Mouse (Mus musculus): ENCODE data around the gene Cilp. TPM values are rescaled to one million over a fixed set of nuclear protein-coding genes. Genes with fewer than 3 reads are reported as not detected.
"Not testable (repeated sequence)": the region's sequence is repeated elsewhere in the genome, so short reads cannot be mapped to it uniquely, and the experiment has no call there.

Cilp gene
- 1.2 and 6.1 TPM in 2 replicates for polyA plus RNA-seq (2012; rRNA removed)

GRCm38 (mm10) chr9:65264959-65265358, at the start of gene Cilp:
Gene Cilp, plus strand, starts transcription at chr9:65265180.
- no peak for TF ChIP-seq CTCF (IDR thresholded peaks at IDR 0.05; ENCODE audit: insufficient read depth, low read length)
- TF ChIP-seq POLR2A (IDR thresholded peaks at IDR 0.05; ENCODE audit: borderline replicate concordance, extremely low read depth, low read depth, low read length) = no peak
- Histone ChIP-seq H3K4me1 (ENCODE audit: control insufficient read depth, insufficient read depth, low read length) (no peaks in the 10 kb centered on the region), H3K4me3 (replicated peaks; ENCODE audit: extremely low read depth, low read depth, low read length) (no peak within 1 kb of the TSS)
- DNase-seq = no peak
- WGBS = 57% methylated on average over 5 of the region's 5 CpGs

- TF ChIP-seq POLR2A (IDR thresholded peaks at IDR 0.05; ENCODE audit: borderline replicate concordance, extremely low read depth, low read depth, low read length) (no peak), CTCF (IDR thresholded peaks at IDR 0.05; ENCODE audit: insufficient read depth, low read length) (no peak)
- H3K4me3 ChIP-seq (replicated peaks; ENCODE audit: extremely low read depth, low read depth, low read length) = peak overlapping the region; percentile 76
- H3K4me1 ChIP-seq (ENCODE audit: control insufficient read depth, insufficient read depth, low read length) = peaks cover 8% of the 10 kb centered on the region; the same call in 1 of the 2 replicates
- DNase-seq = no peak
- WGBS = 7% methylated on average over 31 of the region's 31 CpGs
These were observed 49.4 kb upstream of the Cilp start for GRCm38 (mm10) chr9:65215494-65216126.

- no peak for DNase-seq
- Histone ChIP-seq H3K4me1 (ENCODE audit: control insufficient read depth, insufficient read depth, low read length) (peaks cover 8% of the 10 kb centered on the region; the same call in 1 of the 2 replicates), H3K4me3 (replicated peaks; ENCODE audit: extremely low read depth, low read depth, low read length) (peak overlapping the region; percentile 25)
- TF ChIP-seq CTCF (IDR thresholded peaks at IDR 0.05; ENCODE audit: insufficient read depth, low read length) (no peak), POLR2A (IDR thresholded peaks at IDR 0.05; ENCODE audit: borderline replicate concordance, extremely low read depth, low read depth, low read length) (no peak)
- WGBS = 26% methylated on average over 8 of the region's 8 CpGs
These were observed 48.0 kb upstream of the Cilp start for GRCm38 (mm10) chr9:65216972-65217371.

GRCm38 (mm10) chr9:65217661-65218060, 47.3 kb upstream of the Cilp start:
- Histone ChIP-seq H3K4me3 (replicated peaks; ENCODE audit: extremely low read depth, low read depth, low read length) (no peak overlapping the region), H3K4me1 (ENCODE audit: control insufficient read depth, insufficient read depth, low read length) (peaks cover 8% of the 10 kb centered on the region; the same call in 1 of the 2 replicates)
- 61% methylated on average over 6 of the region's 6 CpGs for WGBS
- no peak for DNase-seq
- TF ChIP-seq CTCF (IDR thresholded peaks at IDR 0.05; ENCODE audit: insufficient read depth, low read length) = no peak
- no peak for TF ChIP-seq POLR2A (IDR thresholded peaks at IDR 0.05; ENCODE audit: borderline replicate concordance, extremely low read depth, low read depth, low read length)

- TF ChIP-seq POLR2A (IDR thresholded peaks at IDR 0.05; ENCODE audit: borderline replicate concordance, extremely low read depth, low read depth, low read length) (no peak), CTCF (IDR thresholded peaks at IDR 0.05; ENCODE audit: insufficient read depth, low read length) (no peak)
- Histone ChIP-seq H3K4me1 (ENCODE audit: control insufficient read depth, insufficient read depth, low read length) (peaks cover 8% of the 10 kb centered on the region; the same call in 1 of the 2 replicates), H3K4me3 (replicated peaks; ENCODE audit: extremely low read depth, low read depth, low read length) (no peak overlapping the region)
- no peak for DNase-seq
- WGBS = 76% methylated on average over 1 of the region's 1 CpGs
These were observed 46.1 kb upstream of the Cilp start for GRCm38 (mm10) chr9:65218916-65219315.

- WGBS = 48% methylated on average over 3 of the region's 3 CpGs
- not testable (repeated sequence) for H3K4me3 ChIP-seq (replicated peaks; ENCODE audit: extremely low read depth, low read depth, low read length); H3K4me1 ChIP-seq (ENCODE audit: control insufficient read depth, insufficient read depth, low read length); DNase-seq
These were observed 44.6 kb upstream of the Cilp start for GRCm38 (mm10) chr9:65220398-65220797.

GRCm38 (mm10) chr9:65223927-65224326, 41.1 kb upstream of the Cilp start:
- TF ChIP-seq CTCF (IDR thresholded peaks at IDR 0.05; ENCODE audit: insufficient read depth, low read length) (no peak), POLR2A (IDR thresholded peaks at IDR 0.05; ENCODE audit: borderline replicate concordance, extremely low read depth, low read depth, low read length) (no peak)
- Histone ChIP-seq H3K4me1 (ENCODE audit: control insufficient read depth, insufficient read depth, low read length) (no peaks in the 10 kb centered on the region), H3K4me3 (replicated peaks; ENCODE audit: extremely low read depth, low read depth, low read length) (no peak overlapping the region)
- WGBS = 79% methylated on average over 6 of the region's 6 CpGs
- no peak for DNase-seq

- H3K4me3 ChIP-seq (replicated peaks; ENCODE audit: extremely low read depth, low read depth, low read length) = no peak overlapping the region
- TF ChIP-seq CTCF (IDR thresholded peaks at IDR 0.05; ENCODE audit: insufficient read depth, low read length) (no peak), POLR2A (IDR thresholded peaks at IDR 0.05; ENCODE audit: borderline replicate concordance, extremely low read depth, low read depth, low read length) (no peak)
- no peaks in the 10 kb centered on the region for H3K4me1 ChIP-seq (ENCODE audit: control insufficient read depth, insufficient read depth, low read length)
- no peak for DNase-seq
- WGBS = 44% methylated on average over 4 of the region's 4 CpGs
These were observed 39.2 kb upstream of the Cilp start for GRCm38 (mm10) chr9:65225795-65226194.

GRCm38 (mm10) chr9:65230250-65230649, 34.7 kb upstream of the Cilp start:
- Histone ChIP-seq H3K4me1 (ENCODE audit: control insufficient read depth, insufficient read depth, low read length) (no peaks in the 10 kb centered on the region), H3K4me3 (replicated peaks; ENCODE audit: extremely low read depth, low read depth, low read length) (no peak overlapping the region)
- 75% methylated on average over 6 of the region's 6 CpGs for WGBS
- DNase-seq = no peak
- TF ChIP-seq POLR2A (IDR thresholded peaks at IDR 0.05; ENCODE audit: borderline replicate concordance, extremely low read depth, low read depth, low read length) (no peak), CTCF (IDR thresholded peaks at IDR 0.05; ENCODE audit: insufficient read depth, low read length) (peak; percentile 31; the same call in 1 of the 2 replicates)

- no peak for TF ChIP-seq CTCF (IDR thresholded peaks at IDR 0.05; ENCODE audit: insufficient read depth, low read length)
- TF ChIP-seq POLR2A (IDR thresholded peaks at IDR 0.05; ENCODE audit: borderline replicate concordance, extremely low read depth, low read depth, low read length) = no peak
These were observed 33.7 kb upstream of the Cilp start for GRCm38 (mm10) chr9:65231284-65231683.

More at GRCm38 (mm10) chr9:65231284-65231683, 33.7 kb upstream of the Cilp start:
- H3K4me3 ChIP-seq (replicated peaks; ENCODE audit: extremely low read depth, low read depth, low read length) = no peak overlapping the region
- DNase-seq = no peak
- H3K4me1 ChIP-seq (ENCODE audit: control insufficient read depth, insufficient read depth, low read length) = no peaks in the 10 kb centered on the region
- WGBS = 74% methylated on average over 8 of the region's 8 CpGs

Data from lung, adult 2 months (tissue).